Mouse (Mus musculus) liver, adult 2 months (tissue): ENCODE measurements around the gene Dhdds. TPM values are rescaled to one million over a fixed set of nuclear protein-coding genes. Genes with fewer than 3 reads are reported as not detected.

Experiments used
- DNase-seq: peaks from one replicate; pipeline ENCODE4 v3.0.0-alpha.2; 2011; ENCODE audit warnings: low read depth, low spot score; ENCODE audit errors: extremely low read depth
- H3K27ac ChIP-seq: fragments of 200-500 bp; replicated peaks from 2 replicates; pipeline ENCODE4 v1.5.1; 2012; ENCODE audit warnings: low read depth, mild to moderate bottlenecking, control low read depth, inconsistent platforms, low read length; ENCODE audit not compliant: insufficient read depth
- H3K27me3 ChIP-seq: fragments of 200-500 bp; 2 replicates; pipeline ENCODE4 v1.6.1; 2012; ENCODE audit warnings: mild to moderate bottlenecking, moderate library complexity, low read length, inconsistent platforms; ENCODE audit not compliant: control insufficient read depth, insufficient read depth
- H3K36me3 ChIP-seq: fragments of 200-500 bp; 2 replicates; pipeline ENCODE4 v1.6.1; 2012; ENCODE audit warnings: low read length, inconsistent platforms; ENCODE audit not compliant: control insufficient read depth, insufficient read depth
- H3K4me1 ChIP-seq: fragments of 200-500 bp; 2 replicates; pipeline ENCODE4 v1.6.1; 2011; ENCODE audit warnings: low read length; ENCODE audit not compliant: control insufficient read depth, insufficient read depth
- H3K4me3 ChIP-seq: fragments of 200-500 bp; 2 replicates; pipeline ENCODE4 v1.5.1; 2011; ENCODE audit warnings: low read depth, mild to moderate bottlenecking, control low read depth, low read length, moderate library complexity; ENCODE audit not compliant: insufficient read depth
- H3K79me2 ChIP-seq: fragments of 200-500 bp; 2 replicates; pipeline ENCODE4 v1.6.1; 2012; ENCODE audit warnings: inconsistent platforms, mild to moderate bottlenecking, low read length, moderate library complexity; ENCODE audit not compliant: control insufficient read depth, insufficient read depth
- H3K9ac ChIP-seq: fragments of 200-500 bp; 2 replicates; pipeline ENCODE4 v1.6.1; 2012; ENCODE audit warnings: low read depth, mild to moderate bottlenecking, control low read depth, inconsistent platforms, low read length
- CTCF ChIP-seq: fragments of 200-500 bp; IDR thresholded peaks from 2 replicates; pipeline ENCODE4 v1.5.1; 2011; ENCODE audit warnings: low read depth, low read length, control low read depth
- POLR2A ChIP-seq: fragments of 200-500 bp; IDR thresholded peaks from 2 replicates; pipeline ENCODE4 v1.6.1; 2011; ENCODE audit warnings: low read length, control low read depth; ENCODE audit not compliant: insufficient read depth; ENCODE audit errors: extremely low read depth
- WGBS: fragments of 180-500 bp; shearing (Covaris S2); methylation state at CpG from one replicate; pipeline ENCODE4 v1.1.7; 2018; 5-methylcytosine and 5-hydroxymethylcytosine counted together
- polyA plus RNA-seq: library from polyadenylated mRNA; depleted of rRNA; stranded (reverse); fragments of >200 nt; gene quantifications from 2 replicates; pipeline ENCODE4 v1.2.3, GENCODE M21; 2012
- total RNA-seq: library from RNA; depleted of rRNA; stranded (reverse); fragments of >200 nt; gene quantifications from 2 replicates; pipeline ENCODE4 v1.2.3, GENCODE M21; 2014

Dhdds gene
- total and polyA plus RNA-seq, 2 experiments, result 14.0 to 21.3 TPM

DNA sequence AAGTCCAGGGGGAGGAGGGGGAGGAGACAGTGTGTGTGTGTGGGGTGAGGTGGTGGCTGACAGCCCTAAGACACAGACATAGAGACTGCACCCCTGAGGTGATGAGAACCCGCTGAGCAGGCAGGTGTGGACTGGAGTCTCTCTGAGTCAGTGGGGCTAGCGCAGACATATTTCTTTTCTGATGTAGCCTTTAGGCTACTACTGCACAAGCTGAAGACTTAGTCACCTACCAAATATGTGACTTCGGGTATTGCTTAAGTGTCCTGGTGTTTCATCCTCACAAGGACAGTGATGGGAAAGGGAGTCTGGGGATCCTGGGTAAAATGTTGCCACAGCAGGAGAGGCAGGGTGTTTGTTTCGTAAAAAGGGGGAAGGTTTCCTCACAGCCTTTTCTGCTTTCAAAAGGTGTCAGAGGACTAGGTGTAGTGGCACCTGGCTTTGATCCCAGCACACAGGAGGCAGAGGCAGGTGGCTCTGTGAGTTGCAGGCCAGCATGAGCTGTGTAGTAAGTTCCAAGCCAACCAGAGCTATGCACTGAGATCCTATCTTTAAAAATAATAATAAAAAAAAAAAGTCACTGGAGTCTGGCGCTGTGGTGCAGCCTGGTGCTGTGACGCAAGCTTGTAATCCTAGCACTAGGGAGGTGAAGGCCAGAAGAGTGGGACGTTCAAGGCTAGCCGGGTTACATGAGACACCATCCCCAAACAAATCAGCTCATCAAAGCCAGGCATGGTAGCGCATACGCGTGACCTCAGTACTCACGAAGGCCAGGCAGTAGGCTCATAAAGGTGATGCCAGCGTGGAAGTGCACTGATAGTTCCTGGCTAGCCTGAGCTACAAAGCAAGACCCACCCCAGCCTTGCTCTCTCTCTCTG lies 60.1 kb downstream of the Dhdds start:
- H3K4me3 ChIP-seq, result no peak overlapping the region
- peak; percentile 60 for DNase-seq
- 77% methylated on average over 13 of the region's 13 CpGs for WGBS

DNA sequence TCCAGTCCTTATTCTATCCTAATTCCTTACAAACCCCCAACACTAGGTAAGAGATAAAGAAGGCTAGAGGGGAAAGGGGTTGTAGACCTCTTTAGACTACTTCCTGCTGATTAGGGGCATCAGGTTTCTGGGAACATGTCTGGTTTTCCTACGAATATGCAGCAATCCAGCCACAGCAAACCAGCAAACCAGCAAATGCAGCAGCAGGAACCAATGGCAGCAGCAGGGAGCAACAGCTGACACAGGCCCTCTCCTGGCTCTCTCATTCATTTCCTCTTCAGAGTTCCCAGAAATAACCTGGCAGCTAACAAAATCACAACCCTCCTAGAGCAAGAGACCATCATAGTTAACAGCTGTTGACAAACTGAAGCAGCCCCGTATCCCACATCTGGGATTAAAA lies 62.6 kb downstream of the Dhdds start:
- Histone ChIP-seq H3K27ac (no peak overlapping the region), H3K4me1 (no peaks in the 10 kb centered on the region), H3K27me3 (no peaks in the 10 kb centered on the region), H3K36me3 (no peaks in the 10 kb centered on the region), H3K9ac (no peak overlapping the region), H3K4me3 (no peak overlapping the region), H3K79me2 (no peaks in the 10 kb centered on the region)
- no peak for TF ChIP-seq CTCF
- TF ChIP-seq POLR2A, result no peak
- 73% methylated on average over 2 of the region's 2 CpGs for WGBS
- DNase-seq, result no peak

More for the DNA sequence above, 60.1 kb downstream of the Dhdds start:
- no peak overlapping the region for H3K9ac ChIP-seq
- H3K36me3 ChIP-seq, result no peaks in the 10 kb centered on the region
- no peak overlapping the region for H3K27ac ChIP-seq
- H3K27me3 ChIP-seq, result no peaks in the 10 kb centered on the region
- no peaks in the 10 kb centered on the region for H3K4me1 ChIP-seq
- TF ChIP-seq CTCF (no peak), POLR2A (no peak)
- H3K79me2 ChIP-seq, result no peaks in the 10 kb centered on the region

DNA sequence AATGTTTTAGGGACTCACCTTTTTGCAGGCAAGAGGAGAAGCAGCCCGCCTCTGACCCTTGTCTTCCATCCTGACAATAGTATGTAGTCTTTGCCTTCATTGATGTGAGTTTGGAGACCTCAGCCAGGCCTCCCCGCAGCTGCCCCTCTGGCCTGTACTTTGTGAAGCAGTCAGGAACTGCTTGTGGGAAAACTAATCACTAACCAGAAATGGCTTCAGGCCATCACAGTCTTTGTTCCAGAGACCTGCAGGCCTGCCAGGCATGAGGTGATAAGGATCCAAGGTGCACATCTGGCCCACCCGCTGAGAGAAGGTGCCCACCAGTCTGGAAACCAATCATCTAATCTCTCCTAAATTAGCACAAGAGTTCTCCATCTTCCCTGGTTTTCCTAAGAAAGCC lies 68.9 kb downstream of the Dhdds start:
- Histone ChIP-seq H3K4me1 (no peaks in the 10 kb centered on the region; the same call in 1 of the 2 replicates), H3K36me3 (no peaks in the 10 kb centered on the region), H3K4me3 (no peak overlapping the region), H3K9ac (no peak overlapping the region), H3K27me3 (no peaks in the 10 kb centered on the region), H3K27ac (no peak overlapping the region), H3K79me2 (no peaks in the 10 kb centered on the region)
- no peak for TF ChIP-seq POLR2A
- no peak for TF ChIP-seq CTCF
- WGBS, result 51% methylated on average over 3 of the region's 3 CpGs
- DNase-seq, result peak; percentile 40

DNA sequence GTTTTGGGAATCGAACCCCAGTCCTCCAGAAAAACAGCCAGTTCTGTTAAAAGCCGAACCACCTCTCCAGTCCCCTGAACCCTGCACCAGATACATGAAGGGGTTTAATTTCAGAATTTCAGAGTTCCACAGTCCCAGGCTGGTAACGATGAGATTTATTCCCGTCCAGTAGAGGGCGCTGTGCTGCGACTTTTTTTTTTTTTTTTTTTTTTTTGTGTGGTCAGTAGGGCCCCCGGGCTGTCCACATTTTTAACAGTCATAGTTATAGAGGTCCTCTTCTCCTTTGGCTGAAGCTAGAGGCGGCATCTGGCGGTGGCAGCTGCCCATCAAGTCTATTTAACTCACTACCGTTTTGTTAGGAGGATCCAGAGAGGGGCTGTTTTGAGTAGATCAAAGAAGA lies 69.4 kb downstream of the Dhdds start:
- DNase-seq, result peak; percentile 4
- WGBS, result 18% methylated on average over 10 of the region's 10 CpGs
- H3K4me3 ChIP-seq, result no peak overlapping the region
- H3K27me3 ChIP-seq, result no peaks in the 10 kb centered on the region
- TF ChIP-seq CTCF (peak; percentile 20; the same call in 1 of the 2 replicates), POLR2A (no peak)
- H3K4me1 ChIP-seq, result no peaks in the 10 kb centered on the region; the same call in 1 of the 2 replicates
- H3K9ac ChIP-seq, result no peak overlapping the region
- H3K79me2 ChIP-seq, result no peaks in the 10 kb centered on the region
- H3K36me3 ChIP-seq, result no peaks in the 10 kb centered on the region
- H3K27ac ChIP-seq, result no peak overlapping the region

DNA sequence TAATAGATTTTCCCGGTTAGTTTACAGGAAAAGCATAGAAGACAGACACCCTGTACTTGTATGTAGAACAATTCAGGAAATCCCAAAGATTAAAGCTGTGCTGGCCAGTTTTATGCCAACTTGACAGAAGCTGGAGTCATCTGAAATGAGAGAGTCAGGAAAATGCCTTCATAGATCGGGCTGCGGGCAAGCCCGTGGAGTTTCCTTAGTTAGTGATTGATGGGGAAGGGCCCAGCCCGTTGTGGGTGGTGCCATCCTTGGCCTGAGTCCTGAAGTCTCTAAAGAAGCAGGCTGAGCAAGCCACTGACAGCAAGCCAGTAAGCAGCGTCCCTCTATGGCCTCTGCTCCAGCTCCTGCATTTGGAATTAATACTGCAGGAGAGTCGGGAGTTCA lies 71.4 kb downstream of the Dhdds start:
- 0 out of 2 replicates have a peak overlapping the region, but pooled peaks have one; percentile 27 for H3K9ac ChIP-seq
- peak; percentile 5 for DNase-seq
- no peak overlapping the region for H3K4me3 ChIP-seq
- H3K36me3 ChIP-seq, result no peaks in the 10 kb centered on the region
- 44% methylated on average over 7 of the region's 7 CpGs for WGBS
- no peak for TF ChIP-seq CTCF
- no peak for TF ChIP-seq POLR2A
- peak overlapping the region; percentile 86 for H3K27ac ChIP-seq
- H3K79me2 ChIP-seq, result no peaks in the 10 kb centered on the region
- no peaks in the 10 kb centered on the region for H3K27me3 ChIP-seq
- no peaks in the 10 kb centered on the region; the same call in 1 of the 2 replicates for H3K4me1 ChIP-seq

DNA sequence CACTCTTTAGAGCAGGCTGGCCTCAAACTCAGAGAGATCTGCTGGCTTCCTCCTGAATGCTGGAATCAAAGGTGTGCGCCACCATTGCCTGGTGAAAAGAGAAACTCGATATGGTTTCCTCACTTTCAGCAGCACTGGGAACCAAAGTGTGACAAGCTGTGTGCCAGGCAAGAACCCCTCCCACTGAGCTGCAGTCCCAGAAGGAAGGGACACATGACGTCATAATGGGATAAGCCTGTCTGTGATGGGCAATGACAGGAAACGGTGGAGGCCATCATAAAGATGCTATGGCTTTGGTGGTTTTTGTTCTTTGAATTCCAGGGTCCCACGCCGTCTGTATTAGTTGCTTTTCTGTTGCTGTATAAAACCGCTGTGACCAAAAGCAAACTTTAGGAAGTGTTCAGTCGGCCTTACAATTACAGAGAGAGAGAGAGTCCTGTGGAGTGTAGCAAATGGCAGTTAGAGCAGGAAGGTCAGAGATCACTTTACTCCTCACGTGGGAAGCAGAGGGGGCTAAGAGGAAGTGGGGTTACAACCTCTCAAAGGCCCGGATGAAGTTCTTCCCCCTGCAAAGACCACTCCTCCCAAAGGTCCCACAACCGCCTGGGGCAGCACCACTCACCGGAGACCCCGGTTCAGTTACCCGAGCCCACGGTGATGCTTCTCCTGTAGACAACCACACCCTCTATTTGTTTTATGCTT lies 72.0 kb downstream of the Dhdds start:
- peak; percentile 8 for DNase-seq
- no peak for TF ChIP-seq POLR2A
- no peak for TF ChIP-seq CTCF
- Histone ChIP-seq H3K4me1 (no peaks in the 10 kb centered on the region; the same call in 1 of the 2 replicates), H3K36me3 (no peaks in the 10 kb centered on the region), H3K4me3 (no peak overlapping the region), H3K79me2 (no peaks in the 10 kb centered on the region), H3K9ac (peak overlapping the region; percentile 27; the same call in 1 of the 2 replicates), H3K27ac (peak overlapping the region; percentile 86), H3K27me3 (no peaks in the 10 kb centered on the region)
- WGBS, result 57% methylated on average over 15 of the region's 15 CpGs
